Mouse (Mus musculus) neutrophil, adult 65 days (primary cell): ENCODE data around the gene Zfp81. TPM values are rescaled to one million over a fixed set of nuclear protein-coding genes. Genes with fewer than 3 reads are reported as not detected.

Experiments
- total RNA-seq: library from RNA; stranded (reverse); gene quantifications from 2 replicates; pipeline ENCODE4 v1.2.4, GENCODE M21; 2023

The Zfp81 gene
- total RNA-seq, result 3.7 and 3.8 TPM in 2 replicates

DNA sequence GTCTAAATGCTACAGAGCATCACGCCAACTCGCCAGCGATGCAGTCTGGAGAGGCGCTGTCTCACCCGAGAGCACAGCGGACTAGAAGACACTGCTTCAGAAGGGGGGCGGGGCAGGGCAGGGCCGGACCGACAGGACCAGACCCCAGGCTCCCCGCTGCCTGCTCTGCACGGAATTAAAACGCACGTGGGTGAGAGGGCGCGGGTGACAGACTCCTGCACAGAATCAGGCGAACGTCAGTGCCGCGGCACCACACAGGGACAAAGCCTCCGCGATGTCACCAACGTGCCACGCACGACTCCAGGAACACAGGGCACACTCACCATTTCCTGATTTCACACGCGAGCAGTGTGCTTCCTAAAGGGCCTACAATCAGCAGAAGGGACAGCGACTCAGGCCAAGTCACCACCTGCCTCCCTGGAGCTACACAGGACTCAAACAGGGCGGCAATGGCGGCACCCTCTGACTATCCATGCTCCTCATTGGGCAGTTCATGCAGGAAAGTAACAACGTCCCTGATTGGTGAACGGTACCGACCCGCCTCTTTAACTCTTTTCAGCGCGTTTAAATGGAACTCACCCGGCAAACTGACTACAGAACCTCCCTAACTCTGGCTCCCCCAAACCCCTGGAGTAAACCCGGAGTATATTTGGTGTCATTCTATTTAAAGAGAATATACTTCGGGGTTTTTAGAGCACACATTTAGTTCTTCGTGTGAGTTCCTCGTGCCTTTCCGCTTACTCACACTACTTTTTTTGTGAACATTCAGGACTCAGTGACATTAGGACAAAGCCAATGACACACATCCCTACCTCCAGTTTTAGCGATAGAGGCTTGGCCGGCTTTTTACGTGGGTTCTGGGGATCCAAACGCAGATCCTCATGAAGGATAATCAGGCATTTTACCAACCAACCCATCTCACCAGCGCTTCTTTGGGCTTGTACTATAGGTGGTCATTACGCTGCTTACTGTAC lies at the start of gene Zfp81:
Zfp81 (minus strand) TSS at position 468 of the 974 bp plus-strand sequence.

DNA sequence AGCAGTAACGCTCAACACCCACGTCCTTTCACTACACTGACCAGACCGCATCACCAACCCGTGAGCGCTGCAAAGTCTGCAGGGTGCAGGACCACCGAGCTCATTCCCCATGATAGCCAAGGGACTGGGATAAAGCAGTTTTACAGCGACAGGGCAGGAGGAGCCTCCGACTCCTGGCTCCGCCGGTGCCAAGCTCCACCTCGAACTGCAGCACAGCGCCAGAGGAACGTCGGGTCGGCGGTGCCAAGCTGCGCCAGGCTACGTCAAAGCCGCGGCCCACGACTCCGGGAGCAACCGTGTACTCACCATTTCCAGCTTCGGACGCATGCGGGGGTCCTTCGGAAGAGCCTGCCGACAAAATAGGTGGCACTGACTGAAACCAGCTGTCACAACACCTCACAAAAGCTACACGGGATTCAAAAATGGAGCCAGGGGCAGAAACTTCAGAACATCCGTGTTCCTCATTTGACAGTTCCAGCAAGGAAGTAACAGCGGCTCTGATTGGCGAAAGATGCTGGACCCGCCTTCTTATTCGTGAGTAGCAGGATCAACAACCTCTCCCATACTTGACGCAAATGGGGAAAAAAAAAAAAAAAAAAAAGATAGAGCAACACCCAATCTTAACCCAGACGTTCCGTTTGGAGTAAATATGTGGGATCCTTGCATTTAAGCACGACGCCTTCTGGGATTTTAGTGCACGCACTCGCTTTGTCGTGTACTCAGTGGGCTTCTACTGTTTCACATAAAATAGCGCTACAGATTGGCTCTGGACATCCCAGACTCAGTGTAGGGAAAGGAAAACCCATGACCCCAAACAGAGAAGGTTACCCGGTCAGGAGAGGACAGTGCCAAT lies 35.7 kb upstream of the Zfp81 start, which contains the start of gene Zfp101:
Zfp101 (minus strand) TSS at position 460 of the 853 bp plus-strand sequence.

DNA sequence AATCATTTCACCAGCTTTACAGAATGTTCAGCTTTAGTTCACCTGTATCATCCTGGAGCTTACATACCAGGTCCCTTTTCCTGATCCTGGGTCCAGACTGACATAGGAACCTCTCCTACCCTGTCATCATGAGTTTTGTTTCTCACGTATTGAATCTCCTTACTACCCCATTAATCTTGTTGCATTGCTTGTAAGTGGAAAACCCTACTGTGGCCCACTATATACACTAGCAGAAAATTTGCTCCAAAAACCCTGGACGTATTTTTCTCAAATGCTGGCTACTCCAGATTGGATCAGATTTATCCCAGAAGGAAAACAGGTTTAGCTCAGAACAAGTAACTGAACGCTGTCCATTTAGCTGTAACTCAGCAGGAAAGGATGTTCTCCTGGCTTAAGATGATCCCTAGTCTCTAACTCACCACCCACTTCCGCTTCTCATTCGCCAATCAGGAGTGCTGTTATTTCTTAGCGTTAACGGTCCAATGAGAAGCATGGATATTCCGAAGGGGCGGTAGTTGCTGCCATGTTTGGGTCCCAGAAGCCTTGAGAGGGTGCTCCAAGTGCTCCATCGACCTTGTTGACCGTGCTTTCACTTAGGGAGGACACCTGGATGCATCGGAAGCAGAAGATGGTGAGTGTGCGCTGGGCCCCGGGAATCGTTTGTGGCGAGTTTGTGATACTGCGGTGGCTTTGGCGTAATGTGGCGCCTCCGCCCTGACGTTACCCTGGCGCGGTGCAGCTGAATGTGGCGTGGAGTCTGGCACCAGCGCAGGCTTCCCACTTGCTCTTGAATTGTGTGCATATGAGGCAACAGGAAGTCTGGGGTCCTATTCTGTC lies 69.4 kb downstream of the Zfp81 start, which contains the start of gene Zfp955b:
Zfp955b (plus strand) TSS at position 506 of the 837 bp plus-strand sequence.

Other genes with a start within 250 kb of the Zfp81 start
- not detected in 2 replicates for gene Morc2b, start 219.2 kb downstream of the Zfp81 start, total RNA-seq
- gene Olfr55, start 190.4 kb downstream of the Zfp81 start, total RNA-seq, result not detected in 2 replicates
- gene Olfr239, start 167.6 kb downstream of the Zfp81 start, total RNA-seq, result not detected in 2 replicates
- not detected in 2 replicates for gene Olfr1564, start 137.2 kb downstream of the Zfp81 start, total RNA-seq
- gene Zfp955a, start 103.7 kb downstream of the Zfp81 start, total RNA-seq, result 2.0 and 2.2 TPM in 2 replicates
- gene Olfr63, start 94.2 kb downstream of the Zfp81 start, total RNA-seq, result 0.09 and 0.22 TPM in 2 replicates
- 1.6 and 2.8 TPM in 2 replicates for gene Zfp955b, start 69.3 kb downstream of the Zfp81 start, total RNA-seq
- gene Zfp101, start 35.8 kb upstream of the Zfp81 start, total RNA-seq, result 12.0 and 14.6 TPM in 2 replicates
- not detected in 2 replicates for gene Actl9, start 74.0 kb upstream of the Zfp81 start, total RNA-seq
- 37.2 and 56.6 TPM in 2 replicates for gene Adamts10, start 165.3 kb upstream of the Zfp81 start, total RNA-seq
- gene Myo1f, start 196.8 kb upstream of the Zfp81 start, total RNA-seq, result 489 and 545 TPM in 2 replicates